28 mouse cellular contexts compared by ENCODE assay signal in the genomic region with DNA sequence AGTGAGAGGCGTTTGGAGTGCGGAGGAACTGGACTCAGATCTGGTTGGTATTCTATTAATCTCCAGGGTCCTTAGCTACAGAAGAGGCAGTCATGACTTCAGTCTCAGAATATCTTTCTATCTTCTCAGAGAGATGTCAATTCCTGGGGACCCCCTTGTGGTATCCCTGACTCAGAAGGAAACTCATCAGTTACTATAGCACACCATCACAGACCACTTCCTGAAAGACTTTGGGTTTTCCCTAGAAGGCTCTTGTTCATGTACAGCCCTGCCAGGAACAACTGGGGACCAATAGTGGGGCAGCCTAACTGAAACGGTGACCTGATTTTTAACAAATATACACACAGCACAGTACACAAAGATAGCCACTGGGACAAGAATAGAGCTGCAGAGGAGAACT.
DNase-seq lines count a peak whose midpoint lies in the region; ATAC-seq lines count a peak whose summit lies in the region.
"Had no signal": no experiment of that assay in that cellular context is flagged by ENCODE, and none has a peak within 500 bp of the region (broad histone marks: within the 10 kb centered on the region; RNA-seq: fewer than 3 reads in every experiment).

No protein-coding gene starts in this region.

- peak; percentile 86 for ATAC-seq in inflammation-experienced regulatory T-cells, adult 6 months
- ATAC-seq: forebrain, embryonic 13.5 days; liver, embryonic 12.5 days; liver, postnatal 0 days; midbrain, embryonic 13.5 days had no signal

- intact Hi-C loops in left cerebral cortex, postnatal 10 days (cut with DNase I) = no loop called here

- H3K4me3 ChIP-seq in hindbrain, embryonic 10.5 days = no peak overlapping the region
- H3K4me3 ChIP-seq: forebrain, embryonic 13.5 days; heart, embryonic 10.5 days; heart, embryonic 15.5 days; liver, embryonic 12.5 days; midbrain, embryonic 13.5 days had no signal

- H3K27ac ChIP-seq in hindbrain, embryonic 10.5 days = no peak overlapping the region
- H3K27ac ChIP-seq: forebrain, embryonic 13.5 days; heart, embryonic 10.5 days; heart, embryonic 15.5 days; hindbrain, embryonic 14.5 days; liver, embryonic 12.5 days; midbrain, embryonic 13.5 days; stomach, postnatal 0 days had no signal

- WGBS in hindbrain, embryonic 10.5 days = 86% methylated on average over 3 of the region's 3 CpGs

- peak; percentile 46 for DNase-seq in thymus, postnatal 25 days
- DNase-seq in thymus, postnatal 0 days (ENCODE audit: low spot score) = no peak
- DNase-seq in T-cell, adult 2 months (ENCODE audit: low spot score) = peak; percentile 69
- DNase-seq in left cerebral cortex, postnatal 10 days (ENCODE audit: extremely low spot score in 1 of 2, low spot score in 2 of 2) = no peak
- DNase-seq in hindbrain, embryonic 10.5 days (ENCODE audit: low spot score) = no peak
- DNase-seq in ovary, postnatal 10 days (ENCODE audit: low spot score) = no peak
- DNase-seq: adrenal gland, adult 2 months; adrenal gland, postnatal 36 days; B cell, adult 2 months; cerebellum, adult 2 months; cerebellum, postnatal 25 days; gastrocnemius, postnatal 10 days; heart, postnatal 36 days; kidney, adult 2 months; kidney, postnatal 4 days; liver, postnatal 0 days; lung, postnatal 4 days; right cerebral cortex, adult 18-20 months; spleen, adult 18-20 months; thymus, adult 18-20 months had no signal

- H3K27me3 ChIP-seq in hindbrain, embryonic 10.5 days (ENCODE audit: insufficient read depth, poor library complexity, severe bottlenecking) = no peaks in the 10 kb centered on the region
- H3K27me3 ChIP-seq: forebrain, embryonic 13.5 days; heart, embryonic 15.5 days; liver, embryonic 12.5 days; midbrain, embryonic 13.5 days had no signal

- H3K36me3 ChIP-seq in hindbrain, embryonic 10.5 days = no peaks in the 10 kb centered on the region
- H3K36me3 ChIP-seq: heart, embryonic 10.5 days; heart, embryonic 15.5 days; liver, embryonic 12.5 days; midbrain, embryonic 13.5 days had no signal

- no peaks in the 10 kb centered on the region for H3K9me3 ChIP-seq in hindbrain, embryonic 10.5 days
- H3K9me3 ChIP-seq: forebrain, embryonic 13.5 days; heart, embryonic 10.5 days; heart, embryonic 15.5 days; liver, embryonic 12.5 days; midbrain, embryonic 13.5 days had no signal

- H3K4me1 ChIP-seq in hindbrain, embryonic 10.5 days (replicated peaks) = peaks cover 5% of the 10 kb centered on the region; the same call in 1 of the 2 replicates
- H3K4me1 ChIP-seq: forebrain, embryonic 13.5 days; heart, embryonic 15.5 days; liver, embryonic 12.5 days; midbrain, embryonic 13.5 days had no signal

Comparison
In these comparisons a context has a peak if more than half of its experiments do, and no peak if none do; other contexts are left out.
1. DNase-seq: peak in thymus, postnatal 25 days (single experiment) and T-cell, adult 2 months (single experiment); none in thymus, postnatal 0 days (single experiment), left cerebral cortex, postnatal 10 days (0 of 2), hindbrain, embryonic 10.5 days (single experiment) and ovary, postnatal 10 days (single experiment).